Comparison of ENCODE assay signal across 8 mouse cellular contexts in genomic region chr12:100841211-100841792, GRCm38 (mm10).
DNase-seq lines count a peak whose midpoint lies in the region; ATAC-seq and TF ChIP-seq lines count a peak whose summit lies in the region.

No protein-coding gene starts in this region.

- peak; percentile 96 for TF ChIP-seq CTCF in lung, embryonic 14.5 days (IDR thresholded peaks at IDR 0.05; ENCODE audit: low read depth)
- peak; percentile 93 for TF ChIP-seq CTCF in olfactory bulb, adult 2 months (IDR thresholded peaks at IDR 0.05; ENCODE audit: insufficient read depth, low read depth, low read length)

- H3K4me3 ChIP-seq in forebrain, embryonic 10.5 days: no peak overlapping the region
- H3K4me3 ChIP-seq in lung, embryonic 14.5 days (ENCODE audit: low read depth, low read length): no peak overlapping the region
- no peak overlapping the region for H3K4me3 ChIP-seq in olfactory bulb, adult 2 months (ENCODE audit: insufficient read depth, low read depth, low read length)

- 31% methylated on average over 3 of the region's 3 CpGs for WGBS in forebrain, embryonic 10.5 days
- 21% methylated on average over 3 of the region's 3 CpGs for WGBS in lung, embryonic 14.5 days
- 15% methylated on average over 3 of the region's 3 CpGs for WGBS in olfactory bulb, adult 2 months

- H3K4me1 ChIP-seq in forebrain, embryonic 10.5 days: no peaks in the 10 kb centered on the region
- no peaks in the 10 kb centered on the region for H3K4me1 ChIP-seq in lung, embryonic 14.5 days (ENCODE audit: insufficient read depth)
- H3K4me1 ChIP-seq in olfactory bulb, adult 2 months (ENCODE audit: control insufficient read depth, insufficient read depth, low read length): peaks cover 3% of the 10 kb centered on the region; the same call in 1 of the 2 replicates

- H3K9me3 ChIP-seq in forebrain, embryonic 10.5 days: no peaks in the 10 kb centered on the region
- no peaks in the 10 kb centered on the region for H3K9me3 ChIP-seq in lung, embryonic 14.5 days (ENCODE audit: low read depth, low read length)

- no peak overlapping the region for H3K4me2 ChIP-seq in lung, embryonic 14.5 days

- H3K36me3 ChIP-seq in forebrain, embryonic 10.5 days (replicated peaks): no peaks in the 10 kb centered on the region
- H3K36me3 ChIP-seq in lung, embryonic 14.5 days (ENCODE audit: insufficient read depth): no peaks in the 10 kb centered on the region

- intact Hi-C loops in heart, postnatal 14 days (cut with DNase I): loop anchor here (1.0 to 10.0 kb wide), 6 partner anchors 67 to 677 kb away; no protein-coding TSS in a partner anchor

- ATAC-seq in lung, embryonic 14.5 days (ENCODE audit: insufficient read depth): peak; percentile 81

- H3K27me3 ChIP-seq in forebrain, embryonic 10.5 days (ENCODE audit: poor library complexity, severe bottlenecking): peaks cover 7% of the 10 kb centered on the region; the same call in 1 of the 2 replicates
- H3K27me3 ChIP-seq in lung, embryonic 14.5 days (ENCODE audit: insufficient read depth, low read length): no peaks in the 10 kb centered on the region

- H3K27ac ChIP-seq in forebrain, embryonic 10.5 days: no peak overlapping the region
- H3K27ac ChIP-seq in lung, embryonic 14.5 days (ENCODE audit: low read depth): no peak overlapping the region
- H3K27ac ChIP-seq in olfactory bulb, adult 2 months (ENCODE audit: insufficient read depth, low read depth, low read length): no peak overlapping the region

- no peak for TF ChIP-seq POLR2A in olfactory bulb, adult 2 months (IDR thresholded peaks at IDR 0.05; ENCODE audit: insufficient read depth, low read depth, low read length)

- no peak overlapping the region for H3K9ac ChIP-seq in lung, embryonic 14.5 days

- DNase-seq in CD8-positive naive resting alpha-beta T cell, adult 2 months (ENCODE audit: low read depth in 2 of 2, low spot score in 2 of 2): peak; percentile 64 to 65
- peak; percentile 54 for DNase-seq in brain, embryonic 18.5 days (ENCODE audit: low read depth, low spot score)
- DNase-seq in forebrain, embryonic 10.5 days (ENCODE audit: extremely low spot score, low spot score): peak; percentile 82
- DNase-seq in heart, postnatal 14 days: peak; percentile 84 to 92
- peak; percentile 90 to 91 for DNase-seq in kidney, postnatal 4 days
- DNase-seq in lung, embryonic 14.5 days: peak; percentile 92
- DNase-seq in testis, postnatal 14 days (ENCODE audit: low spot score): peak; percentile 44
